Mouse (Mus musculus) CH12.LX (cell line): ENCODE results near the gene Naaladl1.

Experiments used
- CTCF ChIP-seq, 2 experiments: IDR thresholded peaks in 1 of 2; conservative IDR thresholded peaks in 1 of 2; 2 replicates each; pipeline ENCODE4 v1.5.1; 2011 to 2012; ENCODE audit warnings: low read depth in 2 of 2, low read length in 2 of 2, improper control_type of control experiment in 1 of 2, inconsistent platforms in 1 of 2, mild to moderate bottlenecking in 1 of 2, moderate library complexity in 1 of 2
- EP300 ChIP-seq: IDR thresholded peaks from 2 replicates; pipeline ENCODE4 v1.6.1; 2011; ENCODE audit warnings: low read length, improper control_type of control experiment
- GABPA ChIP-seq: IDR thresholded peaks from 2 replicates; pipeline ENCODE4 v1.6.1; 2012; ENCODE audit warnings: low read depth, low read length, improper control_type of control experiment, inconsistent platforms; ENCODE audit not compliant: insufficient replicate concordance
- IRF4 ChIP-seq: IDR thresholded peaks from 2 replicates; pipeline ENCODE4 v1.6.1; 2014; ENCODE audit warnings: low read depth, mild to moderate bottlenecking, inconsistent platforms, low read length, improper control_type of control experiment
- NELFE ChIP-seq: IDR thresholded peaks from 2 replicates; pipeline ENCODE4 v1.6.1; 2011; ENCODE audit warnings: low read depth, low read length, improper control_type of control experiment
- POLR2A ChIP-seq: IDR thresholded peaks from 2 replicates; pipeline ENCODE4 v1.6.1; 2011; ENCODE audit warnings: low read depth, mild to moderate bottlenecking, improper control_type of control experiment, low read length
- USF1 ChIP-seq: IDR thresholded peaks from 2 replicates; pipeline ENCODE4 v1.6.1; 2014; ENCODE audit warnings: low read depth, mild to moderate bottlenecking, inconsistent platforms, low read length, improper control_type of control experiment
- USF2 ChIP-seq: conservative IDR thresholded peaks from 2 replicates; pipeline ENCODE4 v1.6.1; 2011; ENCODE audit warnings: low read depth, low read length, improper control_type of control experiment
- ZC3H11A ChIP-seq: IDR thresholded peaks from 2 replicates; pipeline ENCODE4 v1.6.1; 2012; ENCODE audit warnings: low read depth, mild to moderate bottlenecking, inconsistent platforms, low read length, improper control_type of control experiment
- ZKSCAN1 ChIP-seq: IDR thresholded peaks from 2 replicates; pipeline ENCODE4 v1.6.1; 2012; ENCODE audit warnings: low read depth, inconsistent platforms, low read length, improper control_type of control experiment, borderline replicate concordance

DNA sequence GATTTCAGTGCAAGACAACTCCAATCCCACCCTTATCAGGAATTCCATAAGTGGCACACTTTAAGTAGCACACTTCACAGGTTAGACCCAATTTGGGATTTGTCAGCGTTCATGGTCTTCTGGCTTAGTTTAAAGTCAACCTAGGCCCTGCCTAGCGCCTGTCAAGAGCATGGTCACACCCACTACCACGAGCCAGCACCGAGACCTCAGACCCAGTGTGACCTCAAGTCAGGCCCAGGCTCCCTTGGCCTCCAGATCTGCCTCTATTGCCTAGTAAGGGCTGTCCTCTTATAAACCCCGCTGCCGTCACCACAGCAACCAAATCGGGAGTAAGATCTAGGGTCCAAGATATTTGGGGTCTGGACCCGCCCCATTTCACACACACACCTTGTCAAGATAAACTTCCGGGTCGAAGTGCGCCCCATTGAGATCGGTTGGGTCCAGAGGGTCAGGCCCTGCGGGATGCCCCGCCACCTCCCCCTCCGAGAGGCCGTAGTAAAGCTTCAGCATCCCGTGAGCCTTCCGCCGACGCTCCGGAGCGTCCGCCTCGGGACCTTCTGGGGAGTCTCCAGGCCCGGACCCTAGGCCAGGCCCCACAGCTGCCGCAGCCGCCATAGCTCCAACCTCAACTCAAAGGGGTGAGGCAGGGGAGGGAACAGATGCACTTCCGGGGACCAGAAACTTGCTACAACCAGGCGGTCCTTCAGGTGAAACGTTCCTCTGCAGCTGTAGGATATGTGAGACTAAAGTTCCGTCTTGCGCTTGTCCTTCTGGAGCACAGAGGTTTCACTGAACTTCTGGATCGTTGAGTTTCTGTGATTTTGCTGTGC lies 28.8 kb upstream of the Naaladl1 start, which contains the start of gene Vps51:
- TF ChIP-seq EP300: no peak
- peak; percentile 23; the same call in 1 of the 2 replicates for TF ChIP-seq GABPA
- no peak for TF ChIP-seq CTCF (conservative IDR thresholded peaks at IDR 0.05 in 1 of 2, IDR thresholded peaks at IDR 0.05 in 1 of 2; ENCODE audit: low read depth in 2 of 2, low read length in 2 of 2)
- TF ChIP-seq USF2: no peak
- no peak for TF ChIP-seq ZC3H11A
- TF ChIP-seq IRF4: peak; percentile 78
- TF ChIP-seq POLR2A: peak; percentile 72
- TF ChIP-seq NELFE: peak; percentile 75
- TF ChIP-seq ZKSCAN1: no peak
- no peak for TF ChIP-seq USF1
